Mouse (Mus musculus) kidney, adult 2 months (tissue): Measurements from ENCODE around the gene Hvcn1.

Source experiments
- CTCF ChIP-seq: fragments of 200-500 bp; conservative IDR thresholded peaks from 2 replicates; pipeline ENCODE4 v1.5.1; 2011; ENCODE audit warnings: low read depth, mild to moderate bottlenecking, control low read depth, low read length, moderate library complexity, mixed read lengths; ENCODE audit not compliant: insufficient read depth, insufficient read length
- POLR2A ChIP-seq: fragments of 200-500 bp; IDR thresholded peaks from one replicate; pipeline ENCODE4 v1.6.1; 2011; ENCODE audit warnings: low read depth, low read length, control low read depth

- TF ChIP-seq CTCF (no peak), POLR2A (no peak)
Measured at GRCm38 (mm10) chr5:122208909-122209308, 2.3 kb downstream of the Hvcn1 start.
